Mouse (Mus musculus) CH12.LX (cell line): Measurements from ENCODE around the gene 2810021J22Rik. TPM values are rescaled to one million over a fixed set of nuclear protein-coding genes. Genes with fewer than 3 reads are reported as not detected.
A peak's percentile ranks its signal among the peaks of the same experiment; 100 is the strongest.

Source experiments
- DNase-seq: peaks from one replicate; pipeline ENCODE4 v3.0.0-alpha.2; 2013; ENCODE audit errors: extremely low read depth
- H3K27ac ChIP-seq: 2 replicates; pipeline ENCODE4 v1.5.1; 2012; ENCODE audit warnings: low read depth, mild to moderate bottlenecking, control low read depth, moderate library complexity; ENCODE audit not compliant: insufficient read depth
- H3K27me3 ChIP-seq: replicated peaks from 2 replicates; pipeline ENCODE3; 2012; ENCODE audit warnings: inconsistent platforms
- H3K36me3 ChIP-seq, 2 experiments: replicated peaks in 1 of 2; 2 replicates each; pipeline versions ENCODE3 to v1.6.1; 2012; ENCODE audit warnings: inconsistent platforms in 1 of 2, low read length in 1 of 2, mild to moderate bottlenecking in 1 of 2, mixed read lengths in 1 of 2, moderate library complexity in 1 of 2; ENCODE audit not compliant: control insufficient read depth in 1 of 2, insufficient read depth in 1 of 2
- H3K4me1 ChIP-seq, 2 experiments: 2 replicates each; pipeline ENCODE4 v1.6.1; 2012; ENCODE audit warnings: inconsistent platforms in 1 of 2, moderate library complexity in 1 of 2; ENCODE audit not compliant: insufficient read depth in 2 of 2, control insufficient read depth in 1 of 2
- H3K4me2 ChIP-seq: 2 replicates; pipeline ENCODE4 v1.6.1; 2012; ENCODE audit warnings: low read depth, mild to moderate bottlenecking, control low read depth; ENCODE audit not compliant: poor library complexity, insufficient read depth, severe bottlenecking
- H3K4me3 ChIP-seq, 3 experiments: fragments of 150-350 bp in 1 of 3; sonication (generic) in 1 of 3; replicated peaks in 1 of 3; 2 replicates each; pipeline versions ENCODE3 to v1.5.1; 2011 to 2012; ENCODE audit warnings: low read depth in 2 of 3, low read length in 2 of 3, mild to moderate bottlenecking in 2 of 3, moderate library complexity in 2 of 3, control low read depth in 1 of 3, improper control_type of control experiment in 1 of 3, inconsistent platforms in 1 of 3, mixed read lengths in 1 of 3; ENCODE audit not compliant: poor library complexity in 1 of 3
- H3K79me2 ChIP-seq: replicated peaks from 2 replicates; pipeline ENCODE4 v1.6.1; 2012; ENCODE audit warnings: mild to moderate bottlenecking, moderate library complexity; ENCODE audit not compliant: control insufficient read depth, poor library complexity, insufficient read depth, severe bottlenecking; ENCODE audit errors: extremely low read depth
- H3K9ac ChIP-seq: 2 replicates; pipeline ENCODE4 v1.6.1; 2012; ENCODE audit warnings: low read depth, mild to moderate bottlenecking, control low read depth, moderate library complexity; ENCODE audit not compliant: insufficient read depth
- H3K9me3 ChIP-seq: replicated peaks from 2 replicates; pipeline ENCODE3; 2012; ENCODE audit warnings: low read length, inconsistent platforms, mixed read lengths
- BHLHE40 ChIP-seq: IDR thresholded peaks from 2 replicates; pipeline ENCODE4 v1.6.1; 2011; ENCODE audit warnings: mild to moderate bottlenecking, low read depth, low read length, improper control_type of control experiment
- CTCF ChIP-seq, 2 experiments: IDR thresholded peaks in 1 of 2; conservative IDR thresholded peaks in 1 of 2; 2 replicates each; pipeline ENCODE4 v1.5.1; 2011 to 2012; ENCODE audit warnings: low read depth in 2 of 2, low read length in 2 of 2, improper control_type of control experiment in 1 of 2, inconsistent platforms in 1 of 2, mild to moderate bottlenecking in 1 of 2, moderate library complexity in 1 of 2
- ELF1 ChIP-seq: IDR thresholded peaks from 2 replicates; pipeline ENCODE4 v1.6.1; 2014; ENCODE audit warnings: low read depth, mild to moderate bottlenecking, inconsistent platforms, low read length, improper control_type of control experiment
- ETS1 ChIP-seq: conservative IDR thresholded peaks from 2 replicates; pipeline ENCODE4 v1.6.1; 2012; ENCODE audit warnings: low read depth, mild to moderate bottlenecking, inconsistent platforms, low read length, improper control_type of control experiment, moderate library complexity
- IRF4 ChIP-seq: IDR thresholded peaks from 2 replicates; pipeline ENCODE4 v1.6.1; 2014; ENCODE audit warnings: low read depth, mild to moderate bottlenecking, inconsistent platforms, low read length, improper control_type of control experiment
- JUN ChIP-seq: IDR thresholded peaks from 2 replicates; pipeline ENCODE4 v1.6.1; 2011; ENCODE audit warnings: low read depth, mild to moderate bottlenecking, low read length, improper control_type of control experiment, moderate library complexity; ENCODE audit not compliant: insufficient read depth
- MAX ChIP-seq: IDR thresholded peaks from 2 replicates; pipeline ENCODE4 v1.6.1; 2011; ENCODE audit warnings: low read length, improper control_type of control experiment
- MEF2A ChIP-seq: IDR thresholded peaks from 2 replicates; pipeline ENCODE4 v1.6.1; 2014; ENCODE audit warnings: low read depth, mild to moderate bottlenecking, inconsistent platforms, low read length, improper control_type of control experiment, borderline replicate concordance
- MXI1 ChIP-seq: IDR thresholded peaks from 2 replicates; pipeline ENCODE4 v1.6.1; 2011; ENCODE audit warnings: mild to moderate bottlenecking, low read depth, low read length, improper control_type of control experiment
- MYC ChIP-seq: IDR thresholded peaks from 2 replicates; pipeline ENCODE4 v1.6.1; 2011; ENCODE audit warnings: low read depth, mild to moderate bottlenecking, improper control_type of control experiment, low read length
- PAX5 ChIP-seq: IDR thresholded peaks from 2 replicates; pipeline ENCODE4 v1.6.1; 2012; ENCODE audit warnings: low read length, inconsistent platforms, mixed read lengths
- POLR2AphosphoS2 ChIP-seq: IDR thresholded peaks from 2 replicates; pipeline ENCODE4 v1.6.1; 2011; ENCODE audit warnings: low read depth, low read length, improper control_type of control experiment
- RAD21 ChIP-seq: IDR thresholded peaks from 2 replicates; pipeline ENCODE4 v1.6.1; 2011; ENCODE audit warnings: low read depth, mild to moderate bottlenecking, low read length, improper control_type of control experiment, moderate library complexity
- RCOR1 ChIP-seq: conservative IDR thresholded peaks from 2 replicates; pipeline ENCODE4 v1.6.1; 2012; ENCODE audit warnings: low read depth, mild to moderate bottlenecking, inconsistent platforms, low read length, improper control_type of control experiment
- SMC3 ChIP-seq: IDR thresholded peaks from 2 replicates; pipeline ENCODE4 v1.6.1; 2011; ENCODE audit warnings: low read depth, low read length, improper control_type of control experiment
- TBP ChIP-seq: conservative IDR thresholded peaks from 2 replicates; pipeline ENCODE4 v1.6.1; 2011; ENCODE audit warnings: low read depth, low read length, improper control_type of control experiment
- TCF12 ChIP-seq: IDR thresholded peaks from 2 replicates; pipeline ENCODE4 v1.6.1; 2014; ENCODE audit warnings: low read depth, mild to moderate bottlenecking, inconsistent platforms, low read length, improper control_type of control experiment
- USF1 ChIP-seq: IDR thresholded peaks from 2 replicates; pipeline ENCODE4 v1.6.1; 2014; ENCODE audit warnings: low read depth, mild to moderate bottlenecking, inconsistent platforms, low read length, improper control_type of control experiment
- USF2 ChIP-seq: conservative IDR thresholded peaks from 2 replicates; pipeline ENCODE4 v1.6.1; 2011; ENCODE audit warnings: low read depth, low read length, improper control_type of control experiment
- ZKSCAN1 ChIP-seq: IDR thresholded peaks from 2 replicates; pipeline ENCODE4 v1.6.1; 2012; ENCODE audit warnings: low read depth, inconsistent platforms, low read length, improper control_type of control experiment, borderline replicate concordance
- ZMIZ1 ChIP-seq: IDR thresholded peaks from 2 replicates; pipeline ENCODE4 v1.6.1; 2012; ENCODE audit warnings: low read depth, mild to moderate bottlenecking, inconsistent platforms, low read length, improper control_type of control experiment
- dilution Hi-C: fragments of 300-500 bp; cut with MboI; formaldehyde crosslinking; loops from 2 replicates; pipeline ENCODE4 v1.14.3; 2020; ENCODE audit warnings: low sequenced_read_pairs; ENCODE audit not compliant: extremely low pct_unique_long_range_greater_than_20kb, extremely low pct_ligation_motif_present
- in situ Hi-C: fragments of 300-500 bp; cut with MboI; formaldehyde crosslinking; loops from 3 replicates; pipeline ENCODE4 v1.14.3; 2019; ENCODE audit warnings: low sequenced_read_pairs, low pct_ligation_motif_present, low pct_unique_long_range_greater_than_20kb, mixed read lengths
- polyA plus RNA-seq: library from polyadenylated mRNA; unstranded; fragments of >175 nt; gene quantifications from 2 replicates; pipeline ENCODE4 v1.2.1, GENCODE M21; 2012; ENCODE audit warnings: low read depth; ENCODE audit not compliant: insufficient read length
- total RNA-seq, 2 experiments: library from RNA; depleted of rRNA; stranded (reverse); fragments of 300-350 nt in 1 of 2; fragments of >200 nt in 1 of 2; gene quantifications; 2 replicates each; pipeline ENCODE4 v1.2.3; 2012 to 2014

2810021J22Rik gene
- total and polyA plus RNA-seq, 3 experiments: 3.3 to 4.8 (median 3.4) TPM

- in situ Hi-C loops (loop anchor here (5.0 kb wide), 1 partner anchor 35 kb away; no protein-coding TSS in a partner anchor), dilution Hi-C loops (no loop called here)
- Histone ChIP-seq H3K36me3 (no peaks in the 10 kb centered on the region), H3K9me3 (no peaks in the 10 kb centered on the region), H3K4me3 (no peak overlapping the region), H3K4me2 (peak overlapping the region; percentile 25; the same call in 1 of the 2 replicates), H3K9ac (no peak overlapping the region), H3K27me3 (peaks cover 49% of the 10 kb centered on the region), H3K79me2 (no peaks in the 10 kb centered on the region), H3K4me1 (peaks cover 6 to 17% of the 10 kb centered on the region in 2 experiments), H3K27ac (no peak overlapping the region)
- TF ChIP-seq CTCF (conservative IDR thresholded peaks at IDR 0.05 in 1 of 2, IDR thresholded peaks at IDR 0.05 in 1 of 2; ENCODE audit: low read depth in 2 of 2, low read length in 2 of 2) (peak in 1 of 2 experiments; percentile 73; a peak in 2 of 4 replicates), MEF2A (peak; percentile 13; the same call in 1 of the 2 replicates), ZMIZ1 (no peak), ELF1 (0 out of 2 replicates have a peak, but pooled peaks have one; percentile 2), IRF4 (peak; percentile 55; the same call in 1 of the 2 replicates), RCOR1 (no peak), SMC3 (peak; percentile 47; the same call in 1 of the 2 replicates), USF1 (no peak), RAD21 (peak; percentile 77)
- peak; percentile 58 for DNase-seq
These were observed 55.4 kb downstream of the 2810021J22Rik start for GRCm38 (mm10) chr11:58922420-58922819.

GRCm38 (mm10) chr11:58926651-58927050 lies 59.6 kb downstream of the 2810021J22Rik start:
- Histone ChIP-seq H3K79me2 (no peaks in the 10 kb centered on the region), H3K27me3 (peaks cover 18% of the 10 kb centered on the region), H3K36me3 (peaks cover 9 to 14% of the 10 kb centered on the region in 2 experiments), H3K9ac (no peak overlapping the region), H3K4me3 (no peak overlapping the region), H3K4me1 (peaks cover 3 to 16% of the 10 kb centered on the region in 2 experiments; a peak in 3 of 4 replicates), H3K27ac (no peak overlapping the region), H3K9me3 (no peaks in the 10 kb centered on the region), H3K4me2 (no peak overlapping the region)
- no peak for TF ChIP-seq ELF1
- no peak for TF ChIP-seq ZKSCAN1
- TF ChIP-seq MEF2A: no peak
- TF ChIP-seq TBP: no peak
- TF ChIP-seq TCF12: no peak
- TF ChIP-seq POLR2AphosphoS2: no peak
- in situ Hi-C loops (no loop called here), dilution Hi-C loops (no loop called here)
- DNase-seq: no peak

GRCm38 (mm10) chr11:58927053-58927452 lies 60.0 kb downstream of the 2810021J22Rik start:
- Histone ChIP-seq H3K4me2 (no peak overlapping the region), H3K4me1 (peaks cover 2 to 16% of the 10 kb centered on the region in 2 experiments; a peak in 3 of 4 replicates), H3K27ac (no peak overlapping the region), H3K79me2 (no peaks in the 10 kb centered on the region), H3K27me3 (peaks cover 18% of the 10 kb centered on the region), H3K4me3 (no peak overlapping the region), H3K9me3 (no peaks in the 10 kb centered on the region), H3K9ac (no peak overlapping the region), H3K36me3 (peaks cover 13 to 18% of the 10 kb centered on the region in 2 experiments)
- in situ Hi-C loops (no loop called here), dilution Hi-C loops (no loop called here)
- no peak for TF ChIP-seq MAX
- TF ChIP-seq ETS1: no peak
- TF ChIP-seq RAD21: no peak
- TF ChIP-seq BHLHE40: no peak
- no peak for TF ChIP-seq MYC
- TF ChIP-seq MXI1: no peak
- TF ChIP-seq ZKSCAN1: no peak
- TF ChIP-seq JUN: no peak
- no peak for TF ChIP-seq PAX5
- no peak for TF ChIP-seq USF2
- no peak for TF ChIP-seq RCOR1
- DNase-seq: no peak
